Mouse (Mus musculus) stomach, postnatal 0 days (tissue): ENCODE measurements around the gene Pnpla3.

ENCODE experiments used
- CTCF ChIP-seq: IDR thresholded peaks from 2 replicates; pipeline ENCODE4 v1.5.1; 2016; ENCODE audit warnings: antibody characterized with exemption, low read depth, mild to moderate bottlenecking, moderate library complexity
- EP300 ChIP-seq: optimal IDR thresholded peaks from 2 replicates; pipeline ENCODE3; 2016; ENCODE audit warnings: antibody characterized with exemption

DNA sequence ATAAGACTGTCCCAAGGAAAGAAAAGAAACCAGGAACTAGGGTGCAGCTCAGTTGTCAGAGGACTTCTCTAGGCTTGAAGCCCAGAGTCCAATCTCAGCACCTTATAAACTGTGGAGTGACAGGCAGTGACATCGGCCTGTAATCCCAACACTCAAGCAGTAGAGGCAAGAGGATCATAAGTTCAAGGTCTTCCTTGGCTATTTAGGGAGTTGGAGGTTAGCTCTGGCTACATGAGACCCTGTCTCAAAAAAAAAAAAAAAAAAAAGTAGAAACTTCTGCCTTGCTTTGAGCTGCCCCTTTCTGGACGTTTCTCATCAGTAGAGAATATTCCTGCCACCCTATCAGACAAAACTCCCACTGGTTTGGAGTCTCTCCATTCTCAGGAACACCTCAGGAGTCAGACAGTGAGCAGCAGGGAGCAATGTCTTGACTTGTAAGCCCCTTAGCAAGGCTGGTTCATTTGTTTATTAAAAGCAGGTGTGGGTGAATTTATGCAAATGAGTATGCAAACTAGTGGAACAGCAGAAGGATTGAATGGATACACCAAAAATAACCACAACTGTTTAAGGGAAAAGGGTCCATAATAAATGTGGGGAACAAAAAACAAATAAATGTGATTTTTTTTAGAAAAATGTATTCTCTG, 21.4 kb downstream of the Pnpla3 start:
- TF ChIP-seq CTCF: no peak
- no peak for TF ChIP-seq EP300
